Mouse (Mus musculus) lung, postnatal 4 days (tissue): ENCODE results near the gene 9530068E07Rik.

ENCODE experiments used
- DNase-seq, 2 experiments: peaks; one replicate each; pipeline ENCODE4 v3.0.0; 2021

The 9530068E07Rik gene

GRCm38 (mm10) chr11:52429440-52429839, 33.2 kb downstream of the 9530068E07Rik start:
- DNase-seq, result no peak

- DNase-seq, result peak; percentile 40 to 63
Measured at GRCm38 (mm10) chr11:52431594-52431993, 35.4 kb downstream of the 9530068E07Rik start.

GRCm38 (mm10) chr11:52432148-52432547, 35.9 kb downstream of the 9530068E07Rik start:
- DNase-seq, result no peak

GRCm38 (mm10) chr11:52433076-52433796, 37.0 kb downstream of the 9530068E07Rik start:
- peak; percentile 33 to 48 for DNase-seq

GRCm38 (mm10) chr11:52433797-52434195, 37.6 kb downstream of the 9530068E07Rik start:
- no peak for DNase-seq

- no peak for DNase-seq
Measured at GRCm38 (mm10) chr11:52435466-52435865, 39.2 kb downstream of the 9530068E07Rik start.

- DNase-seq, result no peak
Measured at GRCm38 (mm10) chr11:52437123-52437522, 40.9 kb downstream of the 9530068E07Rik start.

GRCm38 (mm10) chr11:52441096-52441495, 44.9 kb downstream of the 9530068E07Rik start:
- DNase-seq, result no peak

- DNase-seq, result peak; percentile 47 to 79
Measured at GRCm38 (mm10) chr11:52447242-52447641, 51.0 kb downstream of the 9530068E07Rik start.

GRCm38 (mm10) chr11:52449004-52449403, 52.8 kb downstream of the 9530068E07Rik start:
- no peak for DNase-seq

- no peak for DNase-seq
Measured at GRCm38 (mm10) chr11:52458281-52458680, 62.1 kb downstream of the 9530068E07Rik start.
